Mouse (Mus musculus) activated CD4-positive, CD25-positive, alpha-beta regulatory T cell, adult 9 weeks (primary cell): ENCODE measurements around the gene Gm10198. TPM values are rescaled to one million over a fixed set of nuclear protein-coding genes. Genes with fewer than 3 reads are reported as not detected.

Experiments
- polyA plus RNA-seq: library from polyadenylated mRNA; unstranded; fragments of 100-300 nt; shearing (Covaris generic); gene quantifications from one replicate; pipeline ENCODE4 v1.2.1, GENCODE M21; 2017

The Gm10198 gene
- not detected for polyA plus RNA-seq

DNA sequence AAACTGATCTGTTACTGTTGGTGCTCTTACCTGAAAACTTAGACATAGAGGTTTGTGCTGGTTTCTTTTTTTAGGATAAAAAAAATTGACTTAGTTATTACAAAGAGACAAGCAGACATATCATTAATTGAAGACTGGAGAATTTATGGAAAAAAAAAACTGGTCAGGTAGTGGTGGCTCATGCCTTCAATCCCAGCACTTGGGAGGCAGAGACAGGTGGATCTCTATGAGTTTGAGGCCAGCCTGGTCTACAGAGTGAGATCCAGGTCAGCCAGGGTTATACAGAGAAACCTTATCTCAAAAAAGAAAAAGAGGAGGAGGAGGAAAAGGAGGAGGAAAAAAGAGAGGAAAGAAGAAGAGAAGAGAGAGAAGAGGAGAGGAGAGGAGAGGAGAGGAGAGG is at the start of gene Gm10198:
Gm10198 (plus strand) TSS at position 301 of the 400 bp plus-strand sequence.

Other genes with a start within 250 kb of the Gm10198 start
- 175 TPM for gene Gpbp1, start 102.7 kb upstream of the Gm10198 start, polyA plus RNA-seq
- gene Gm49496, start 42.8 kb upstream of the Gm10198 start, polyA plus RNA-seq: not detected
- 14.5 TPM for gene Mier3, start 88.2 kb downstream of the Gm10198 start, polyA plus RNA-seq
- gene Map3k1, start 216.2 kb downstream of the Gm10198 start, polyA plus RNA-seq: 20.7 TPM